Mouse (Mus musculus): ENCODE results near the gene Zfp30. TPM values are rescaled to one million over a fixed set of nuclear protein-coding genes. Genes with fewer than 3 reads are reported as not detected.

Zfp30 gene
- polyA plus RNA-seq, 1 experiment from 2014 or later: 2.6 TPM

DNA sequence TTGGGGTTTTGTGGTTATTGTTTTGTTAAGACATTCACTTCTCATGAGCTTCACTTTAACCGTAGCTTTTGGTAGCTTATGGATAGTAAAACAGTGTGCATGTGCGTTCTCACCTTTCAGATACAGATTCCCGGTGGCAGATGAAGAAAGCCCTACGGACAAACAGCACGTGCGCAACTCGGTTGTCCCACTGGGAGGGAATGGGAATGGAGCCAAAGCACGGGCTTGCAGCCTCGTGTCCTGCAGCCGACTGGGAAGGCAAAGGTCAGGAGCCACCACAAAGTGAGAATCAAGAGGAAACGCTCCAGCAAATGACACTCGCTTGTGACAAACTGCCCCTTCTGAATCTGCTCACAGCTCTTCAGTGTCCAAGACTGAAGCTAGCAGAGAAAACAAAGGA is 44.2 kb downstream of the Zfp30 start:
- no peak for DNase-seq (ENCODE audit: low spot score)

DNA sequence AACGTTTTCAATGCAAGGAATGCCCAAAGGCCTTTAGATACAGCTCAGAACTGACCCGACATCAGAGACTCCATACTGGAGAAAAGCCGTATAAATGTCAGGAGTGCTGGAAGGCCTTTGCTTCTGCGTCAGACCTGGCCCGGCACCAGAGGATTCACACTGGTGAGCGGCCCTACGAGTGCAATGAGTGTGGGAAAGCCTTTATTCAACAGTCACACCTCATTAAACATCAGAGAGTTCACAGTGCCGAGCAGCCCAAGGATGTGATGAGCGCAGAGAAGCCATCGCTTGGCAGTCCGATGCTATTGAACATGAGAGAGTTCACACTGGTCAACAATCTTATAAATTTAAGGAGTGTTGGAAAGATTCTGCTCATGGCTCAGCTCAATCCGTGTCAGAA is 46.0 kb downstream of the Zfp30 start:
- DNase-seq (ENCODE audit: low spot score): no peak

DNA sequence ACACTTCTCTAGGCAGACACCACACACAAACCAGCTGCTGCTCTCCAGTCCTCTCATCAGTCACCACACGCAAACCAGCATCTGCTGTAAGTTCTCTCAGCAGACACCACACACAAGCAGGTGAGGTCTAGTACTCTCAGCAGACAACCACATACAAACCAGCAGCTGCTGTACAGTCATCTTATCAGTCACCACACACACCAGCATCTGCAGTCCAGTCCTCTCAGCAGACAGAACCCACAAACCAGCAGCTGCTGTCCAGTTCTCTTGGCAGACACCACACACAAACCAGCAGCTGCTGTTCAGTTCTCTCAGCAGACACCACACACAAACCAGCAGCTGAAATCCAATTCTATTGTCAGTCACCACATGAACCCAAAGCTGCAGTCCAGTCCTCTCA is 53.0 kb downstream of the Zfp30 start:
- no peak for DNase-seq (ENCODE audit: low spot score)

DNA sequence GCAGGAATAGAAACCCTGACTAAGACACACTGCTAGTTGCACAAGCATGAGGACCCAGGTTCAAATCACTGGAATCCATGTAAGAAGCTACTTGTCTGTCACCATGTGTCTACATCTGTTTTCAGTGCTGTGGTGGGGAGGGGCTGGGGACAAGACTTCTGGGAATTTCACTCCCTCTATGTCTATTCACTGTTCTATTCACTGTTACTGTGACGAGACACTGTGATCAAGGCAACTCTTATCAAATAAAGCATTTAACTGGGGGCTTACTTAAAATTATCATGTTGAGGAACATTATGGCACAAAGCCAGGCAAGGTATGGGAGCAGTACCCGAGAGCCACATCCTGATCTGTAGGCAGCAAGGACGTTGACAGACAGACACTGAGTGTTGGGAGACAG is 55.5 kb downstream of the Zfp30 start:
- no peak for DNase-seq (ENCODE audit: low spot score)

DNA sequence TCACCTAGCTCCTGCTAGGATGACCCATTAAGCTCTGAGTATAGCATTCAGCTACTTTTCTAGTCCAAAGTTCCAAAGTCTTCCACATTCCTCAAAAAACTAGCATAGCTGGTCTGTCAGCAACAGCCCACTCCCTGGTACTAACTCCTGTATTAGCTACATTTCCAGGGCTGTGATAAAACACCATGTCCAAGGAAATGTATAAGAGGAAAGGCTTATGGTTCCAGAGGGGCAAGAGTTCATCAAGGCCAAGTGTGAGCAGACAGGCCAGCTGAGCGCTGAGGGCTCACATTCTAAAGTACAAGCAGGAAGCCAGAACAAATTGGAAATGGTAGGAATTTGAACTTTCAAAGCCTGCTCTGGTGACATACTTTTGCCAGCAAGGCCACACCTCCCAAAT is 58.3 kb downstream of the Zfp30 start:
- no peak for DNase-seq (ENCODE audit: low spot score)

MicroRNA genes within 50 kb of the gene (microRNA counts, 519-probe panel; counts per million panel counts)
- 473 counts per million, percentile 71 among the panel's probes with 10 or more counts for microRNA mmu-miR-1964

Small RNA genes lying within 50 kb of the gene (microRNA-seq; reads per million reads assigned to microRNA genes)
- gene Mir1964 (ENCODE audit: borderline number of aligned reads): 8.3 reads per million, percentile 15 among the genes with 10 or more reads in this experiment

Other genes starting within 250 kb of the Zfp30 start
- not detected in 2 replicates for gene Catsperg2, start 57.0 kb upstream of the Zfp30 start, polyA plus RNA-seq (2015; fragmentation: Nextera tagmentation; extraction: Ambion mirVana)
- 12.8 TPM in 2 replicates for gene Zfp84, start 15.4 kb upstream of the Zfp30 start, polyA plus RNA-seq (2015; fragmentation: Nextera tagmentation; extraction: Ambion mirVana)
- 10.4 and 11.7 TPM in 2 replicates for gene Zfp790, start 32.1 kb downstream of the Zfp30 start, polyA plus RNA-seq (2015; fragmentation: Nextera tagmentation; extraction: Ambion mirVana)
- 4.6 and 4.8 TPM in 2 replicates for gene Zfp940, start 69.7 kb downstream of the Zfp30 start, polyA plus RNA-seq (2015; fragmentation: Nextera tagmentation; extraction: Ambion mirVana)
- 3.0 and 3.1 TPM in 2 replicates for gene Zfp420, start 76.0 kb downstream of the Zfp30 start, polyA plus RNA-seq (2015; fragmentation: Nextera tagmentation; extraction: Ambion mirVana)
- gene Zfp27, start 122.6 kb downstream of the Zfp30 start, polyA plus RNA-seq (2015; fragmentation: Nextera tagmentation; extraction: Ambion mirVana): 6.4 and 6.9 TPM in 2 replicates
- gene Zfp383, start 124.2 kb downstream of the Zfp30 start, polyA plus RNA-seq (2015; fragmentation: Nextera tagmentation; extraction: Ambion mirVana): 0.90 and 1.1 TPM in 2 replicates
- gene Zfp74, start 170.1 kb downstream of the Zfp30 start, polyA plus RNA-seq (2015; fragmentation: Nextera tagmentation; extraction: Ambion mirVana): 6.8 and 9.2 TPM in 2 replicates
- 3.1 and 4.2 TPM in 2 replicates for gene Zfp568, start 200.0 kb downstream of the Zfp30 start, polyA plus RNA-seq (2015; fragmentation: Nextera tagmentation; extraction: Ambion mirVana)